Mouse (Mus musculus): ENCODE data around the gene Kctd2. TPM values are rescaled to one million over a fixed set of nuclear protein-coding genes. Genes with fewer than 3 reads are reported as not detected.
"Not testable (repeated sequence)": the region's sequence is repeated elsewhere in the genome, so short reads cannot be mapped to it uniquely, and the experiment has no call there.

Gene Kctd2
- polyA plus RNA-seq, 1 experiment from 2014 or later = 28.8 TPM

DNA sequence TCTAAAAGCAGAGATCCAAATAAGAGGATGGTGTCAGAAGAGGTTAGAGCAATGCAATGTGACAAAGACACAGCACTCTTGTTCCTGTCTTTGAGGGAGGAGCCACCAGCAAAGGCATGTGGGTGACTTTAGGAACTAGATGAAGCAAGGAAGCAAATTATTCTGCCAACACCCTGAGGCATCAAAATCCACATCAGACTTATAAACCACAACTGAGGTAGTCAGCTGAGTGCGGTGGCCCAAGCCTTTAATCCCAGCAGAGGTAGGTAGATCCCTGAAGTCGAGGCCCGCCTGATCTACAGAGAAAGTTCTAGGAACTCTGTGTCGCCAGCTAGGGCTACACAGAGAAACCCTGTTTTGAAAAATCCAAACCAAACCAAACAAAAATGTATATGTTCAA is 42.7 kb upstream of the Kctd2 start:
- Histone ChIP-seq H3K27me3 (ENCODE audit: control insufficient read depth, insufficient read depth, low read length) (no peaks in the 10 kb centered on the region; the same call in none of the 2 replicates), H3K4me1 (ENCODE audit: control insufficient read depth, insufficient read depth, low read length) (0 out of 2 replicates have a peak, but pooled peaks cover 7% of the 10 kb centered on the region), H3K4me2 (ENCODE audit: low read depth, low read length) (no peak overlapping the region), H3K4me3 (ENCODE audit: low read depth, low read length) (no peak overlapping the region), H3K27ac (ENCODE audit: low read depth, low read length) (no peak overlapping the region), H3K9me3 (ENCODE audit: control insufficient read depth, low read length) (no peaks in the 10 kb centered on the region), H3K9ac (replicated peaks; ENCODE audit: low read depth, low read length) (no peak overlapping the region), H3K36me3 (ENCODE audit: control insufficient read depth, insufficient read depth, low read length) (no peaks in the 10 kb centered on the region)
- WGBS = 96% methylated on average over 4 of the region's 4 CpGs
- no peak for ATAC-seq (ENCODE audit: low read depth)

DNA sequence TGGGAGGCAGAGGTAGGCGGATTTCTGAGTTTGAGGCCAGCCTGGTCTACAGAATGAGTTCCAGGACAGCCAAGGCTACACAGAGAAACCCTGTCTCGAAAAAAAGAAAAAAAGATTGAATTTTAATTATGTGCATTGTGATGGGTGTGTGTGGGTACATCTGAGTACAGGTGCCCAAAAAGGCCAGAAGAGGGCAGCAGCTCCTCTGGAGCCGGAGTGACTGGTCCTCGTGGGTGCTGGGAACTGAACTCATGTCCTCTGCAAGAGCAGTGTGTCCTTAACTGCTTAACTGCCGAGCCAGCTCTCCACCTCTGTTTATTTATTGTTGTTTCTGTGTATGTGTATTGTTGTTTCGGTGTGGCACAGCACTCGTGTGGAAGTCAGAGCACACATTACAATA is 42.1 kb upstream of the Kctd2 start:
- H3K9ac ChIP-seq (replicated peaks; ENCODE audit: low read depth, low read length) = no peak overlapping the region
- H3K4me3 ChIP-seq (ENCODE audit: low read depth, low read length) = no peak overlapping the region
- no peak overlapping the region for H3K27ac ChIP-seq (ENCODE audit: low read depth, low read length)
- no peaks in the 10 kb centered on the region; the same call in none of the 2 replicates for H3K27me3 ChIP-seq (ENCODE audit: control insufficient read depth, insufficient read depth, low read length)
- WGBS = 83% methylated on average over 7 of the region's 7 CpGs
- ATAC-seq (ENCODE audit: low read depth) = no peak
- peaks cover 10% of the 10 kb centered on the region for H3K4me1 ChIP-seq (ENCODE audit: control insufficient read depth, insufficient read depth, low read length)
- no peak overlapping the region for H3K4me2 ChIP-seq (ENCODE audit: low read depth, low read length)
- H3K36me3 ChIP-seq (ENCODE audit: control insufficient read depth, insufficient read depth, low read length) = no peaks in the 10 kb centered on the region
- no peaks in the 10 kb centered on the region for H3K9me3 ChIP-seq (ENCODE audit: control insufficient read depth, low read length)

DNA sequence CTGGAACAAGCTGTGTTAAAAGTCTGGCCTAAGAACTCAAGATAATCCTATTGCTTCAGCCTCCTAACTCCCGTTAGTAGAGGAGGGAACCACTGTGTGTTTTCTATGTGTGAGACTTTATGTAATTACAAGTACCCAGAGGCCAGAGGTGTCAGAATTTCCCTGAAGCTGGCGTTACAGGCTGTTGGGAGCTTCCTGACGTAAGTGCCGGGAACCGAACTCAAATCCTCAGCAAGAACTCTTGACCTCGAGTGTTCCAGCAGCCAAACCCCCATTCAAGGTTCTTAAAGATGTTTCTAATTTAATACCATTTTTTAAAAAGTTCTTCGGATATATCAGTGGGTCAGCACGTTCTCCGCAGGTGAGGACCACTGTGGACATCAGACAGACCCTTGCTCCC is 38.7 kb upstream of the Kctd2 start:
- 19% methylated on average over 9 of the region's 9 CpGs for WGBS
- no peak overlapping the region for H3K9ac ChIP-seq (replicated peaks; ENCODE audit: low read depth, low read length)
- no peak overlapping the region; the same call in 1 of the 2 replicates for H3K27ac ChIP-seq (ENCODE audit: low read depth, low read length)

DNA sequence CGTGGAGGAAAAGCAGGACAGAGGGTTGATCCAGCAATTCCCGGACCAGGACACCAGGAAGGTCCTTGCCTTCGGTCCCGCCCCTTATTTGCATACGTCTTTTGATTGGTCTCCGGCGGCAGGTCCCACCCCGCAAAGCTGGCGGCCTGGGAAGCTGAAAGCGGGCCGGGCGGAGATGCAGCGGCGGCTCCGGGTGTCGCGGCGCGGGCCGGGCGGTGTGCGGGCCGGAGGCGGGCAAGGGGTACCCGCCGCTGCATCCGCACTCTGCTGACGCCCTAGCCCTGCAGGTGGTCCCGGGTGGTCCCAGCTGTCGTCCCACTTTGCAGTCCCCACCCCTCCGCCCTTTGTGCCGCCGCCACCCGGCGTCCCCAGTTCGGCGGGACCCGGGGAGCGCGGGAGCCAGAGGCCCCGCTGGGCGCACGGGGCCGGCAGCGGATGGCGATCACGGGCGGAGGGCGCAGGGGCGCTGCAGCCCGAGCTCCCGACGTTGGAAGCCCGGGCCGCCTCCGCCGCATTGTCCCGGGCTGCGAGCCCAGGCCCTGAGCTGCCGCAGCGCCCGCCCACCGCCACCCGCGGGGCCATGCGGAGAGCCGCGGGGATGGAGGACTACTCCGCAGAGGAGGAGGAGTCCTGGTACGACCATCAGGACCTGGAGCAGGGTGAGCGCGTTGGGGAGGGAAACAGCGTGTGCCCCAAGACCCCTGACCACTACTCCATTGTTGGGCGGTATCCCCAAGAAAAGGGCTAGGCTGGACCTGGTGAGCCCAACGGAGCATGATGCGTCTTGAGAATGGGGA is 38.0 kb upstream of the Kctd2 start, which contains the start of gene Cdr2l:
Gene Cdr2l, plus strand, starts transcription at position 174 of the 797 bp plus-strand sequence.
- peak within 1 kb of the TSS; percentile 96 for H3K27ac ChIP-seq (ENCODE audit: low read depth, low read length)
- H3K4me2 ChIP-seq (ENCODE audit: low read depth, low read length) = peak within 1 kb of the TSS; percentile 95
- no peaks in the 10 kb centered on the region for H3K9me3 ChIP-seq (ENCODE audit: control insufficient read depth, low read length)
- under 1% methylated on average over 57 of the region's 76 CpGs for WGBS
- ATAC-seq (ENCODE audit: low read depth) = peak; percentile 91
- H3K27me3 ChIP-seq (ENCODE audit: control insufficient read depth, insufficient read depth, low read length) = no peaks in the 10 kb centered on the region; the same call in 1 of the 2 replicates
- H3K4me3 ChIP-seq (ENCODE audit: low read depth, low read length) = peak within 1 kb of the TSS; percentile 83
- H3K36me3 ChIP-seq (ENCODE audit: control insufficient read depth, insufficient read depth, low read length) = no peaks in the 10 kb centered on the region
- H3K9ac ChIP-seq (replicated peaks; ENCODE audit: low read depth, low read length) = peak within 1 kb of the TSS; percentile 97
- H3K4me1 ChIP-seq (ENCODE audit: control insufficient read depth, insufficient read depth, low read length) = peaks cover 32% of the 10 kb centered on the region

More for the DNA sequence above, 38.7 kb upstream of the Kctd2 start:
- H3K4me3 ChIP-seq (ENCODE audit: low read depth, low read length) = peak overlapping the region; percentile 83; the same call in 1 of the 2 replicates
- H3K4me2 ChIP-seq (ENCODE audit: low read depth, low read length) = peak overlapping the region; percentile 95
- H3K36me3 ChIP-seq (ENCODE audit: control insufficient read depth, insufficient read depth, low read length) = no peaks in the 10 kb centered on the region
- H3K4me1 ChIP-seq (ENCODE audit: control insufficient read depth, insufficient read depth, low read length) = peaks cover 32% of the 10 kb centered on the region
- no peak for ATAC-seq (ENCODE audit: low read depth)
- no peaks in the 10 kb centered on the region; the same call in 1 of the 2 replicates for H3K27me3 ChIP-seq (ENCODE audit: control insufficient read depth, insufficient read depth, low read length)
- H3K9me3 ChIP-seq (ENCODE audit: control insufficient read depth, low read length) = no peaks in the 10 kb centered on the region

DNA sequence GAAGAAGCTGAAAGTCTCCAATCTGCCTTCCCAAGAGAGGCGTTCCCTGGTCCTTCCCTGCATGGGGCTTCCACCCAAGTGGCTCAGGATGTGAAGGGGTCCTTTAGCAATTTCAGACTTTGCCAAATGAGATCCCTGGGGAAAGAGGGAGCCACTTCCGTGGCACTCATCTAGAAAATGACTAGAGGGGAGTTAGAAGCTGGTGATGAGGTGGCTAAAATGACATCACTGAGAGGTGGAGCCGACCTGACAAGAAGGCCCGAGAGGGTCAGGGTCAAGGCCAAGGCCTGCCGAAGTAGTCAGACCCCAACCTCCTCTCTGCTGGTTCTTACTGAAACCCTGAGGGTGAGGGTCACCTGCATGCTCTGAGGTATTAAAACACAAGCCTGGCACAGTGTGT is 37.0 kb upstream of the Kctd2 start:
- peaks cover 32% of the 10 kb centered on the region for H3K4me1 ChIP-seq (ENCODE audit: control insufficient read depth, insufficient read depth, low read length)
- H3K4me2 ChIP-seq (ENCODE audit: low read depth, low read length) = peak overlapping the region; percentile 95
- ATAC-seq (ENCODE audit: low read depth) = no peak
- H3K36me3 ChIP-seq (ENCODE audit: control insufficient read depth, insufficient read depth, low read length) = no peaks in the 10 kb centered on the region
- H3K9ac ChIP-seq (replicated peaks; ENCODE audit: low read depth, low read length) = peak overlapping the region; percentile 97
- H3K4me3 ChIP-seq (ENCODE audit: low read depth, low read length) = peak overlapping the region; percentile 83
- H3K27me3 ChIP-seq (ENCODE audit: control insufficient read depth, insufficient read depth, low read length) = no peaks in the 10 kb centered on the region; the same call in 1 of the 2 replicates
- H3K9me3 ChIP-seq (ENCODE audit: control insufficient read depth, low read length) = no peaks in the 10 kb centered on the region
- H3K27ac ChIP-seq (ENCODE audit: low read depth, low read length) = peak overlapping the region; percentile 84
- 14% methylated on average over 5 of the region's 5 CpGs for WGBS

DNA sequence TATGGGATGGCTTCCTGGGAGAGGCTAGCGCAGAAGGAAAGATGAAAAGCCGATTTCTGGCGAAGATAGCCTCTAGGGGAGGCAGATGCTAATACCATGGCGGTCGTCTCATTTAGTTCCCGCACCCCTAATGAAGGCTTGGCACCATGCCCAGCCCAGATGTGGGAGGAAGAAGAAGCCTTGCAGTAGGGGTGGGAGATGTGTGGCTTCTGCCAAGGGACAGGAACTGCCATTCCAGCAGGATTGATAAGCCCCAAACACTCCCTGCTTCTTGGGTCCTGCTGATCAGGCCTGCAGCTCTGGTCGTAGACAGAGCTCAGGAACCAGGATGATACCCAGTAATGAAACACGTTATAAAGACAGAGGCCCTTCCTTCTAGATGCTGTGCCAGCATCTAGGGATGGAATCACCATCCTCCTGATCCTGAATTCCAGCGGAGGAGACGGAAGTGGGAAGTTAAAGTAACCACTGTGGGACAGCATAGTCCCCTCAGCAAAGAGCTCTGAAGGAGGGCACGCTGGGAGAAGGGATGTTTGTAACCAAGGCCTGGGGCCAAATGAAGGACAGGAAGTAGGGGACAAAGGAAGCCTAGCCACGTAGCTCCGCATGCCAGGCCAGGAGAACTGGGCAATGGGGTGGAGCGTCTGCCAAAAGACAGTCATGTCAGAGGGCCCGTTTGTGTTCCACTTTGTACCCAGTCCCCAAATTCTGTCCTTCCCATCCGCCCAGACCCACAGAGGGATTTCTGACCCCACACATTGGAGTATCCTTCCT is 36.0 kb upstream of the Kctd2 start:
- no peaks in the 10 kb centered on the region; the same call in 1 of the 2 replicates for H3K27me3 ChIP-seq (ENCODE audit: control insufficient read depth, insufficient read depth, low read length)
- H3K9me3 ChIP-seq (ENCODE audit: control insufficient read depth, low read length) = no peaks in the 10 kb centered on the region
- peaks cover 32% of the 10 kb centered on the region for H3K4me1 ChIP-seq (ENCODE audit: control insufficient read depth, insufficient read depth, low read length)
- peak overlapping the region; percentile 84 for H3K27ac ChIP-seq (ENCODE audit: low read depth, low read length)
- no peaks in the 10 kb centered on the region; the same call in 1 of the 2 replicates for H3K36me3 ChIP-seq (ENCODE audit: control insufficient read depth, insufficient read depth, low read length)
- H3K4me3 ChIP-seq (ENCODE audit: low read depth, low read length) = peak overlapping the region; percentile 83
- H3K4me2 ChIP-seq (ENCODE audit: low read depth, low read length) = peak overlapping the region; percentile 95
- 33% methylated on average over 16 of the region's 16 CpGs for WGBS
- peak; percentile 4; the same call in 1 of the 2 replicates for ATAC-seq (ENCODE audit: low read depth)
- peak overlapping the region; percentile 97 for H3K9ac ChIP-seq (replicated peaks; ENCODE audit: low read depth, low read length)

DNA sequence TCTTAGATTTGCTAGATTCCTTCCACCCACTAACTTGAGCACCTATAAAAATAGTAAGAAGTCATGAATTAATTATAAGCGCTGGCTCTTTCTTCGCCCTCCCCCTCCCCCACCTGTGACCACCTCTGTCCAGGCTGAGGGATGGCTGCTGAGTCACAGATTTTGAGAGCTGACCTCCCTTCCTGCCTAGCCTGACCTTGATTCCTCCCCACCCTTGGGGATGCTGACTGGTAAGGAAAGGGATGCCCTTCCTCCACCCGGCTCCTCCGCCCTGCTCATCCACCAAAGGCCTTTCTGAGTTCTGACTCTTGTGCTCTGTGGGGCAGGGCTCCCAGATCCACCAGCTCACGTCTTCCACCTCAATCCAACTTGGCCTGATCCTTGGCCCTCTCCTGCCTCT is 35.3 kb upstream of the Kctd2 start:
- peak overlapping the region; percentile 95; the same call in 1 of the 2 replicates for H3K4me2 ChIP-seq (ENCODE audit: low read depth, low read length)
- no peaks in the 10 kb centered on the region; the same call in 1 of the 2 replicates for H3K27me3 ChIP-seq (ENCODE audit: control insufficient read depth, insufficient read depth, low read length)
- no peaks in the 10 kb centered on the region for H3K9me3 ChIP-seq (ENCODE audit: control insufficient read depth, low read length)
- H3K27ac ChIP-seq (ENCODE audit: low read depth, low read length) = peak overlapping the region; percentile 84
- H3K36me3 ChIP-seq (ENCODE audit: control insufficient read depth, insufficient read depth, low read length) = no peaks in the 10 kb centered on the region; the same call in 1 of the 2 replicates
- 84% methylated on average over 5 of the region's 5 CpGs for WGBS
- H3K4me3 ChIP-seq (ENCODE audit: low read depth, low read length) = no peak overlapping the region
- no peak for ATAC-seq (ENCODE audit: low read depth)
- peaks cover 32% of the 10 kb centered on the region for H3K4me1 ChIP-seq (ENCODE audit: control insufficient read depth, insufficient read depth, low read length)
- H3K9ac ChIP-seq (replicated peaks; ENCODE audit: low read depth, low read length) = peak overlapping the region; percentile 97; the same call in 1 of the 2 replicates

DNA sequence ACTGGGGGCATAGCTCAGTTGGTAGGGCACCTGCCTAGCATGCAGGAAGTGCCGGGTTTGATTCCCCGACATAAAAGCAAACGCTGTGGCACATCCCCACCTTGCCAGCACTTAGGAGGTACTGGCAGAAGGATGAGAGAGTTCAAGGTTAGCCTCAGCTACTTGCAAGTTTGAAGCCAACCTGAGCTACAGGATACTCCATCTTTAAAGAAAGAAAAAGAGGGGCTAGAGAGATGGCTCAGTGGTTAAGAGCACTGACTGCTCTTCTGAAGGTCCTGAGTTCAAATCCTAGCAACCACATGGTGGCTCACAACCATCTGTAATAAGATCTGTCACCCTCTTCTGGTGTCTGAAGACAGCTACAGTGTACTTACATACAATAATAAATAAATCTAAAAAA is 33.1 kb upstream of the Kctd2 start:
- H3K9ac ChIP-seq (replicated peaks; ENCODE audit: low read depth, low read length); ATAC-seq (ENCODE audit: low read depth); H3K27ac ChIP-seq (ENCODE audit: low read depth, low read length); H3K27me3 ChIP-seq (ENCODE audit: control insufficient read depth, insufficient read depth, low read length); H3K4me2 ChIP-seq (ENCODE audit: low read depth, low read length); H3K9me3 ChIP-seq (ENCODE audit: control insufficient read depth, low read length); H3K4me3 ChIP-seq (ENCODE audit: low read depth, low read length); H3K36me3 ChIP-seq (ENCODE audit: control insufficient read depth, insufficient read depth, low read length): not testable (repeated sequence)
- peaks cover 32% of the 10 kb centered on the region for H3K4me1 ChIP-seq (ENCODE audit: control insufficient read depth, insufficient read depth, low read length)
- WGBS = 89% methylated on average over 3 of the region's 3 CpGs

Data from neural tube, embryonic 14.5 days (tissue).